Mouse (Mus musculus): ENCODE data around the gene Ak3. TPM values are rescaled to one million over a fixed set of nuclear protein-coding genes. Genes with fewer than 3 reads are reported as not detected.

Gene Ak3
- total RNA-seq, 2 experiments from 2014 or later = 47.4 to 49.0 TPM

DNA sequence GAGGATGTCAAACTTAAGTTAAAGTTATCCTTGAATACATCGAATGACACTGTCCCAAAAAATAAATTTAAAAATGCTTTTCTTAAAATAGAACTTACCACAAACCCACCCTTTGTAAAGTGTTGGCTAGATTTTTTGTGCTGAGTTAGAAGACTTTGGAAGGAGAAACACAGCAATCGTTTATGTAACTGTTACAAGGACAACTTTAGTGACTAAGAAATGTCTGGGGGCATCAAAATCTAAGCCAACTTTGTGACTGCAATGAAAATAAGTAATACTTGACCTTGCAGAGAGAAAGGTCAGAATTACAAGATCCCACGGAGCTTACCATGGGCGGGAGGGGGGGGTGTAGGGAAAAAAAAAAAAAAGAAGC, 814 bp downstream of the Ak3 start:
- no peak for DNase-seq
- intact Hi-C loops (cut with DNase I) = loop anchor here (5.0 kb wide), 1 partner anchor 55 kb away; the partner anchor contains the start of gene Cdc37l1

GRCm38 (mm10) chr19:29045956-29046650, 1.7 kb downstream of the Ak3 start:
- intact Hi-C loops (cut with DNase I) = loop anchor here (5.0 kb wide), 1 partner anchor 54 kb away; the partner anchor contains the start of gene Cdc37l1
- no peak for DNase-seq

DNA sequence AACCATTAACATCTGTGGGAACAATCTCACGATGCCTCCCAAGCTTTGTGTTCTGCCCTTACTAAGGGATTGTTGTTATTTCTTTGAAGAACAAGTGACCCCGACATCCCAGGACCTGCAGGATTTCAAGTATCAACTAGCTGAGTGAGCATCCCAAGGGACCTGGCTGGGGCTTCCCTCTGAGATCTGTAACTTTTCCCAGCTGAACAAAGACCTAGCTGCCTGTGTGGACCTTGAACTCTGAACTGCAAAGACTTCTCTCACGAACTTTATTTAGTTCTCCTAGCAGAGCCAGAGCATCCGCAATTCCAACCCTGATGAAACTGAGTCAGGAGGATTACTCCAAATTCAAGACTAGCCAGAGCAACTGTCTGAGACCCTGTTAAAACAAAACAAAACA, 2.4 kb downstream of the Ak3 start:
- intact Hi-C loops (cut with DNase I) = loop anchor here (5.0 kb wide), 1 partner anchor 53 kb away; the partner anchor contains the start of gene Cdc37l1
- no peak for DNase-seq

DNA sequence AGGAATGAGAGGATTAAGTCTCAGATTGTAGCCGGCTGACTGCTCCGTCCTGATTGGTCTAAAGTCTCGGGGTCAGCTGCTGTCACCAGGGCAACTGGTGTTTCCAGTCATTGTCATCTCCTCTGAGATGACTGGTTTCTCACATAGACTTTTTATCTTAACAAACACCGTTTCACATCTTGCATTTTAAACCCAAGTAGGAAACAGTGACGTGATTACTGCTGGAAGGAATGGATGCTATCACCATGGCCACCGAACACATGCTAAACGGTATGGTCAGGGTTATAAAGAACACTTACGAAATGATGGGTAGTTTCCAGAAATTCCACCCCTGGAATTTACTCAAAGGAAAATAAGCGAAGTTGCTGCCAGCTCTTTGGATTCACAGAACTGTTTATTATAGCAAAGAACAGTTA, 3.4 kb downstream of the Ak3 start:
- DNase-seq = no peak
- intact Hi-C loops (cut with DNase I) = no loop called here

- no peak for DNase-seq
- intact Hi-C loops (cut with DNase I) = no loop called here
Observed at GRCm38 (mm10) chr19:29042647-29043046, 5.1 kb downstream of the Ak3 start.

DNA sequence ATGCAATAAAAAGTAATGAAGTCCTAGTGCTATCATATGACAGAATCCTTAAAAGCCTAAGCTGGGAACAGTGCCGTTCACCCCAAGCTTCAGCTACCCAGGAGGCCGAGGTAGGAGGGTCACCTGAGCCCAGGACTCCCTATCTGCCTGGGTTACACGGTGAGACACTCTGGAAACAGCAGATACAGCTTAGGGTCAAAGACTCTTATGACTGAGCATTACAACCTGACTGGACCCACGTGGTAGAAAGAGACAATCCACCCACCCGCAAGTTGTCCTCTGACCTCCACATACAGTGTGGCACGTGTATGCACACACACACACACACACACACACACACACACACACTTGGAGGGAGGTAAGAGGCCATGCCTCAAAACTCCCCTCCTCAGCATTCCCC, 5.6 kb downstream of the Ak3 start:
- no peak for DNase-seq
- intact Hi-C loops (cut with DNase I) = no loop called here

DNA sequence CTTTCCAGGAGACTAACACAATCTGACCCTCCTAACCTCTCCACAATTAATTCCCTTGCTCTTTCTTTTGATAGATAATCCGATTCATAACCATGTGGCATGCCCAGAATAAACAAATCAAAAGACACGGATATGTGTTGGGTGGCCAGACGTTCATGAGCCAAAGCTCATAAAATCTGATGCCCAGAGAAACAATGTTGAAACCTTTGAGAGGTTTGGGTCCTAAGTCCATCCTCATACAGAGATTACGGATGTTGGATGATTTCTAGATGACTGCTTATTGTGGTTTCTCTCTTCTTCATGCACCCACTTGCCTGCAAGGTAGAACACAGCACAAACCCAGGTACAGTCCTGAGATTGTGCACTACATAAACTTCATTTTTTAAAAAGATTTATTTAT, 7.6 kb downstream of the Ak3 start:
- intact Hi-C loops (cut with DNase I) = no loop called here
- no peak for DNase-seq

DNA sequence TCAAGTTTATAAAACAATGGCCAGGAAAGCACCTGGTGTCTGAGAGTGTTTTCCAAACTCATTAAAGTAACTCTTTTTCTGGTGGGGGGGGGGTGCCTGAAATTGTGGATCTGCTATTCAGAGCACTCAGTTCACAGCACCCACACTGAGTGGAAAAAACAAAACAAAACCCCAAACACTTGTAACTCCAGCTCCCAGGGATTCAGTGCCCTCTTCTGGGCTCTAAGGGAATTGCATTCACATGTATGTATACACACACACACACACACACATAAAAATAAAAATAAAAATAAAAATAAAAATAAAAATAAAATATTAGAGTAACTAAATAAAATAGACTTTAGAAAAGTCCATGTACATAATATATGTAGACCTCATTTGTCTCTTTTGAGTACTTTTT, 8.4 kb downstream of the Ak3 start:
- no peak for DNase-seq
- intact Hi-C loops (cut with DNase I) = no loop called here

- intact Hi-C loops (cut with DNase I) = no loop called here
Observed at GRCm38 (mm10) chr19:29037541-29037940, 10.2 kb downstream of the Ak3 start.

DNA sequence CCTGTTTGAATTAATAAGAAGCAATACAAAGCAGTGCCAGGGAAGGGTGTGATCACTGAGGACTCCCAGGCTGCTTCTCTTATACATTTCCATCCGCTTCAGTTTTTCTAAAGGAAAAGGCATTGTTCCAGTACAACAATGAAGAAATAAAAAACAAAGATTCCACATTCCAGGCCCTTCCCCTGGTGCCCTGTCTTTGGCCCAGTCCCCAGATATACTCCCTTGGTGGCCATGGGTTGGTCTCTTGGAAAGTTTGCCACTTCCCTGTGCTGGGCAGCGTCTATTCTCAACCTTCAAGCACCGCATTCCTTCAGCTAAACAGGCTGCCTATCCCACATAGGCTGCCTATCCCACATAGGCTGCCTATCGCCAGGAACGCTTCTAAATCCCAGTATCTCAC, 10.7 kb downstream of the Ak3 start:
- intact Hi-C loops (cut with DNase I) = no loop called here
- no peak for DNase-seq

More at GRCm38 (mm10) chr19:29037541-29037940, 10.2 kb downstream of the Ak3 start:
- DNase-seq = no peak

- intact Hi-C loops (cut with DNase I) = no loop called here
- DNase-seq = no peak
Observed at GRCm38 (mm10) chr19:29032662-29033061, 15.1 kb downstream of the Ak3 start.

GRCm38 (mm10) chr19:29031788-29032187, 16.0 kb downstream of the Ak3 start:
- intact Hi-C loops (cut with DNase I) = no loop called here
- no peak for DNase-seq

DNA sequence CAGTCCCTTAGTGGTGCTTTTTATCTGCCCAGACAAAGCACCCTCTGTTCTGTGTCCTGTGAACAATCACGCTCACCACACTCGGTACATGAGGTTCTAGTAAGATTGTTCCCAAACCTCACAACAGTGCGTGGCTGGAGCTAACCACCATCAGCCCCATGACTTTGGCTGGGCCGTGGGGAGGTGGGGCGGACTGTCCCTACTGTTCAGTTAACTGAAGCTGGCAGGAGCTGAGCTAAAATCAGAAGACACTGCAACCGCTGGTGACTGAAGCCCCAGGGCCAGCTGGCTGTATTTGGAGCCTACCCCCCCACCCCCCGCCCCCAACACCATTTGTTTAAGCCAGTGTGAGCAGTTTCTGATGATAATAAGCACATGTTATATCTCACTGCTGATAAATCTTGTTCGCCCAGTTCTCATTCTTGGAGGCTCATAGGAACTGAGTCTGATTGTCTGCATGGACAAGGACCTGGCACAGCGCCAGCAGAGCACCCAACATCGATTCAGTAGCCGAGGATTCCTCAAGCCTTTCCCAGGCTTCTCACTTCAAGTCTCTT, 23.3 kb downstream of the Ak3 start:
- intact Hi-C loops (cut with DNase I) = no loop called here
- no peak for DNase-seq

- DNase-seq = no peak
- intact Hi-C loops (cut with DNase I) = no loop called here
Observed at GRCm38 (mm10) chr19:29021754-29022345, 25.9 kb downstream of the Ak3 start.

DNA sequence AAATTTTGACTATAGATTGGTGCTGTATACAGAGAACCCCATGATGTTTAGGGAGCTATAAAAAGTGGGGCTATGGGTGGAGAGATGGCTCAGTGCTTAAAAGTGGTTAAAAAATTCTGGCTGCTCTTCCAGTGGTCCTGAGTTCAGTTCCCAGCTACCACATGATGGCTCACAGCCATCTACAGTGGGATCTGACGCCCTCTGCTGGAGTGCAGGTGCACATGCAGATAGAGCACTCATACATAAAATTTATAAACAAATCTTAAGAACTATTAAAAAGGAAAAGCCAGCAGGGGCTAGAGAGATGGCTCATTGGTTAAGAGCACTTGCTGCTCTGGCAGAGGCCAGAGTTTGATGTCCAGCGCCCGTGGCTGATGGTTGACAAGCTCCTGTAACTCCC, 28.1 kb downstream of the Ak3 start:
- no peak for DNase-seq

DNA sequence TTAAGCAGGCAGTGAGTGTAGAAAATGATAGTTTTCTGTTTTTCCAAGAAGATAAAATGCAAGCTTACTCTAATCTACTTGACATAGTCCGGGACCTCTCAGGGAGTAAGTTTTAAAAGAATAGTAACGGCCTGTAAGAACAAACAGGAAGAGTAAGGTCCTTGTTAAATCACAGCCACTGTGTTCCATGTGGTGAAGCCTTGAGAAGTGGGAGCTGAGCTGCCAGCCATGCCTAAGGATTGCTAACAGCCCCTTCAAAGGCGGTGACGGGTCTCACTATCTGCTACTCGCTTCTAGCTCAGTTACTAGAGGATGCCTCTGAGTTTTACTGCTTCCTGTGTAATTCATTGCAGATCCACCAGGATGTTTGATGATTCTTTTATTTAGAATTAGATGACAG, 31.0 kb downstream of the Ak3 start:
- intact Hi-C loops (cut with DNase I) = no loop called here
- DNase-seq = no peak

More for the DNA sequence above, 28.1 kb downstream of the Ak3 start:
- intact Hi-C loops (cut with DNase I) = no loop called here

DNA sequence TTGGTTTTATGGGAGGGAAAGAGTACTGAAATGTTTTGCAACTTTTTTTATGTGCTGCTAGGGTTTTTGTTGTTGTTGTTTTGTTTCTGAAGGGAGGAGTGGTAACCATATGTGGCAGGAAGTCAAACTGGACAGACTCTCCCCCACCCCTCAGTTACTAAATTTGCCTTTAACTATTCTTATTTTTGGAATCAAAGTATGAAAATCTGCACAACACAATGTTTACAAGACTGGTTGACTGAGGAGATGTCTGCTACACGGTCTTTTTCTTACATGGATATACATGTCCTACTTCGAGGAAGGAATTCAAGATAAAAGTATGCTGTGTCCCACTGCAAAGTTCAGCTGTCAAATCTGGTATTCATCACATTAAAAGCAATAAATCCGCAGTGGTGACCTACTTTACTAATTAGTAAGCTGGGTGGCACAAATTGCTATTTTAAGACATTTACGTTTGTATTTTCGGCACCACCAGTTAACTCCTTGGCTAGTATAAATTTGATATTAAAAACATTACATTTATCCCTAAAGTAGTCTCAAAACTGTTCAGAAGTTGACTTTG, 31.5 kb downstream of the Ak3 start:
- no peak for DNase-seq

GRCm38 (mm10) chr19:29015410-29016203, 32.2 kb downstream of the Ak3 start:
- no peak for DNase-seq
- intact Hi-C loops (cut with DNase I) = no loop called here

More for the DNA sequence above, 31.5 kb downstream of the Ak3 start:
- intact Hi-C loops (cut with DNase I) = no loop called here

- DNase-seq = no peak
- intact Hi-C loops (cut with DNase I) = no loop called here
Observed at GRCm38 (mm10) chr19:29014466-29015055, 33.2 kb downstream of the Ak3 start.

- intact Hi-C loops (cut with DNase I) = no loop called here
- no peak for DNase-seq
Observed at GRCm38 (mm10) chr19:29011355-29011990, 36.3 kb downstream of the Ak3 start.

Measured in gastrocnemius, postnatal 36 days (tissue).